Mouse (Mus musculus) adipocyte (in vitro differentiated cells): Measurements from ENCODE around the gene Pnmal1.

Experiments
- DNase-seq: peaks from one replicate; pipeline ENCODE4 v3.0.0-alpha.2; 2016; ENCODE audit warnings: low spot score

Pnmal1 gene

DNA sequence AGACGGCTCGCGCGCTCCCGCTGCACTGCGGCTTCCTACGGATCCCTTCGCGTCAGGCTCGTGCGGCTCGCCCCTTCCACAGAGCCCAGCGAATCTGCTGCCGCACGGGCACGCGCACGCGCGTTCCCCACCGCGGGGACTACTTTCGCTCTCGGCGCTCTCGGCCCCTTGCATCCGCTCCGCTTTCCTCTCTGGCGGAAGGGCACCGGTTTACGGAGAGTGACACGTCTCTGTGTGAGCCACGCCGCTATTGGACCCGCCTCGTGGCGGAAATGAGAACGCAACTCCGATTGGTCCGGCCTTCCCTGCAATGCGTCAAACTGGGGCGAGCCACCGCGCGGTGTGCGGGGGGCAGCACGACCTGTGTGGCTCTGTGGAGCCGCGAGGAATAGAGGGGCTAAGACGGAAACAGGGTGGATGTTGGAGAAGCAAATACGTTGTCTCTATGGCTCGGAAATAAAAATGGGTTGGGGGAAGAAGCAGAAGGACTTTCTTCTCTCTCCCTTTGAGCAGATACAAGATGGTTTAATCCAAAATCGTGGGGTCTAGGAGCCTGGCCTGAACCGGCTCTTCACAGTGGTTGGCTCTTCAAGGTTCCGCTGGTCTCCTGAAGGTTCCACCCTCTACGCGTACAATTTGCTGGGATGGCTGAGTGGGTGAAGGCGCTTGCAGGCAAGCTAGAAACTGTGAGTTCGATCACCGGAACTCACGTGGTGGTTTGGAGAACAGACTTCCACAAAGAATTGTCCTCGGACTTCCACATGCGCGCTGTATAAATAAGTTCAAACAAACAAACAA, 35.2 kb upstream of the Pnmal1 start, which contains the start of gene Calm3:
Calm3 (minus strand) TSS at position 78 of the 798 bp plus-strand sequence.
- DNase-seq: peak; percentile 97

DNA sequence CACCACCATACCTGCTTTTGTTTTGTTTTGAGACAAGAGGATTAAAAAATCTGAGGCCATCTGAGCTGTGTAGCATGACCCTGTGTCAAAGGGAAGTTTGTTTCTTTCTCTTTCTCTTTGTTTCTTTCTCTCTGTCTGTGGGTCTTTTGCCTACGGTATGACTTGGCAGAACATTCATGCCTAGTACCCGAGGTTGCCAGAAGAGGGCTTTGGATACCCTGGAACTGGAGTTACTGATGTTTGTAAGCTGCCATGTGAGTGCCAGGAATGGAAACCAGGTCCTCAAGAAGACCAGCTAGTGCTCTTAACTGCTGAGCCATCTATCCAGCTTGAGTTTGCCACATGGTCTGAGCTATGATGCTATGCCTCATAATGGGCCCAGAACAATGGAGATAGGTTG, 31.1 kb upstream of the Pnmal1 start:
- peak; percentile 13 for DNase-seq

DNA sequence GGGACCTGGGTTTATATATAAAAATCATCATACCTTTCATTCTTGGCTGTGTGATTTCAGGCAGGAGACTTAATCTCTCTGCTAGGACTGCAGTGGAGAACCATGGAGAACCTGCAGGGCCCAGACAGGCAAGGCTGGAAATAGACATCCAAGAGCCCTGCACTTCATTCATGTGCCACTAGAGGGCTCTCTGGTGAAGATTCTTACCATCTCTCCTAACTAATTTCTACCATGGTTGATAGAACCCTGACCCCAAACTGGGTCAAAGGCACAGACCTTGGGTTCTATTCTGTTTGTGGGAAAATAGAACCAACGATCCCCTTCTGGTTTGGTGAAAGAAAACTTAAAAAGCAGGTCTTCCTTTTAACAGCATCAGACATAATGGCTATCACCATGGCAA, 28.6 kb upstream of the Pnmal1 start:
- peak; percentile 69 for DNase-seq

- peak; percentile 88 for DNase-seq
Observed at GRCm38 (mm10) chr7:16931968-16932627, 27.4 kb upstream of the Pnmal1 start.

GRCm38 (mm10) chr7:16932704-16933577, 26.5 kb upstream of the Pnmal1 start:
- peak; percentile 28 for DNase-seq

- DNase-seq: no peak
Observed at GRCm38 (mm10) chr7:16937312-16937711, 22.2 kb upstream of the Pnmal1 start.

DNA sequence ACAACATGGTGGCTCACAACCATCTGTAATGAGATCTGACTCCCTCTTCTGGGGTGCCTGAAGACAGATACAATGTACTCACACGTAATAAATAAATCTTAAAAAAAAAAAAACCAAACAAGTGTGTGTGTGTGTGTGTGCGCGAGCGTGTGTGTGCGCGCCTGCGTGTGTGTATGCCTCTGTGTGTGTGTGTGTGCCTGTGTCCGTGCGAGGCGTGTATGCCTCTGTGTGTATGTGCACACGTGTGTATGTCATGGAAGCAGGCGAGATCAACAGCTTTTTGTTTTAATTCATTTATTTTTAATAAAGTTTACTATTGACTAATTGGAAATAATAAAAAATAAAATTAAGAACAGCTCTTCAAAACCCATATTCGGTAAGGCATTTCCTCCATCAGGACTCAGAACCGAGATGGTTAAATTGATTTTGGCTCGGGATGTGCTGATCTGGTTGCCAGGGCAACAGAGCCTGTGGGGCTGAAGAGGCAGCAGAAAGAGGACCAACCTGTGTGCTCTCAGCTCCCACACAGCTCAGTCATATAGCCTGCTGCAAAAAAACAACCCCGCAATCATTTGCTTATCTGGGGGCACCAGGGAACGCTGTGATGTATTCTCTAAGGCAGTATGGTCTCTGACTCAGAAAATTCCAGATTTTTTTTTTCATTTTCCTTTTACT, 21.2 kb upstream of the Pnmal1 start:
- DNase-seq: no peak

DNA sequence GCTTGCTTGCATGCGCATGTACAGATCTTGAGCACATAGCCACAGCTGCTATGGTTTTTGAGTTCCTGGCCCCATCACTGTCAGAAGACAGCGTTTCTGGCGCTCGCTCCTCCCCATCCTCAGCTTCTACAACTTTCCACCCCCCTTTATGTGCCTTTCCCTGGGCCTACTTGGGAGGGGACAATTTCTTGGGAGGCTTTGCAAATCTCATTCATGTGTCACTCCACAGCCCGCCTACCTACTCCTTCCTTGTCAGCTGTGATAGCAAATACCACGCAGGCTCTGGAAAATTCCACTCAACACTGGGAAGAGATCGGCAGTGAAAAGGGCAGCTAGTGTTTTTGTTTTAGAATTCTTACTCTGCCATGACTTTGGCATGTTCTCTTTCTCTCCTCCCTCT, 19.2 kb upstream of the Pnmal1 start:
- DNase-seq: no peak

DNA sequence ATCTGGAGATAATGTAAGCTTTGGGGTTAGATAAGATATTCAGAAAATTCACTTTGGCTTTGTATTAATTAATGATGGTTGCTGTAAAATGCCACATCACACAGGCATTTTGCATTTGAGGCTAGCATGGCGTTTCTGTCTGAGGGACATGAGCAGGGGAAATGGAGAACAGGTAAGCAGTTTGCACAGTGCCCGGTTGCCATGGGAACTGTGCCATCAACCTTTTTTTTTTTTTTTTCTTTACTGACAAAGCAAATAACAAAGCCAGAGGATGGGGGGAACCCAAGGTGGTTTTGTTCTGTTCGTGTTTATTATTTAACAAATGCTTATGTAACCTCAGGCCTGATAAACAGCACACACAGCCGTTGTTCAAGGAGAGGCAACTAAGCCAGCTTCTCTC, 16.6 kb upstream of the Pnmal1 start:
- DNase-seq: no peak

DNA sequence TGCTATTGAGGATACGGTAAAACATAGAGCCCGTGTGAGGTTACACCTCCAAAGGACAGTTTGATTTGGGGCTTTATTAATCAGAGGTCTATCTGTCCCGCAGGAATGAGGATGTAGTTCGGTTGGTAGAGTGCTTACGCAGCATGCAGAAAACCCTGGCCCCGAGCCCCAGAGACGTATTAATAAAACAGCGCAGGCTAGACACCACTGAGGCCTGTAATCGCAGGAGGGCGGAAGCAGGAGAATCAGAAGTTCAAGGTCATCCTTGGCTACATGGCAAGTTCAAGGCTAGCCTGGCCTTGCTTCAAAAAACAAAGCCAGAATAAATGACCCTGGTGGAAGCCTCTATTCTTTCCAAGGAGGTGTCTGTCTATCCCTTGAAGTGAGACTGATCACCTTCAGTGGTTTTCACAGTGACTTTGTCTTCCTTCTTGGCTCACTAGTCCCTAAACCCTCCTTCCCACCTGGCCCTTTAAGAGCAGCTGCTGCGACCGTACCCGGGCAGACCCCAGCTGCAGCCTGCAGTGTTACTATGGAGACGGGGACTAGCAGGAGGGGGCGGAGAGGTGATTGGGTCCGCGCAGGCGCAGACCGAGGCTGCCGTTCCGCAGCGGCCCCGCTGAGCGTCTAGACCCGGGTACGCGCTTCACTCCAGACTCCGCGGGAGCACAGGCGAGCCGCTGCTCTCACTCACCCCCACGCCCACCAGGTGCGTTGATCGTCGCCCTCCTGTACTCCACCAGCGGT, 15.2 kb upstream of the Pnmal1 start, which contains the start of gene Pnmal2:
Pnmal2 (plus strand) TSS at position 622 of the 747 bp plus-strand sequence.
- no peak for DNase-seq

- no peak for DNase-seq
Observed at GRCm38 (mm10) chr7:16944808-16945315, 14.6 kb upstream of the Pnmal1 start.

- no peak for DNase-seq
Observed at GRCm38 (mm10) chr7:16945419-16945818, 14.1 kb upstream of the Pnmal1 start.

GRCm38 (mm10) chr7:16946441-16947348, 12.8 kb upstream of the Pnmal1 start:
- DNase-seq: no peak

GRCm38 (mm10) chr7:16947349-16947895, 12.1 kb upstream of the Pnmal1 start:
- DNase-seq: no peak

DNA sequence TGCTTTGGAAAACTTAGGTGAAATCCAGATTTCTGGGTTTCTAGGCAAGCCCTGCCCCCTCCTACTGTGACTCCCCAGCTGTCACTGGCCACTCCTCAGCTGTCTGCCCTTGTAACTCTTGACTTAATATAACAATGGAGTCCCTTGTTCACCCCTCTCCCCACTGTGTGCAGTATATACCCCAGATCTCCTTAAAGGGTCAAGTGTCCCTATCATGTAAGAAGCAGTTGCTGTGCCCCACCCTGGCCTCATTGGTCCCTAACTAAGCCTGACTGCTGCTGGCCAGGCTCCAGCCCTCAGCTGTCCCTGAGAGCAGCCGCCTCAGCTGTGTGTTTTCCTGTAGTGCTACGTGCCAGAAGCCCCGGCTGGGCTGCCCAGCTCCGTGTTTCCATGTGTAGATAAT, 11.5 kb upstream of the Pnmal1 start:
- no peak for DNase-seq

- no peak for DNase-seq
Observed at GRCm38 (mm10) chr7:16948923-16949458, 10.5 kb upstream of the Pnmal1 start.

DNA sequence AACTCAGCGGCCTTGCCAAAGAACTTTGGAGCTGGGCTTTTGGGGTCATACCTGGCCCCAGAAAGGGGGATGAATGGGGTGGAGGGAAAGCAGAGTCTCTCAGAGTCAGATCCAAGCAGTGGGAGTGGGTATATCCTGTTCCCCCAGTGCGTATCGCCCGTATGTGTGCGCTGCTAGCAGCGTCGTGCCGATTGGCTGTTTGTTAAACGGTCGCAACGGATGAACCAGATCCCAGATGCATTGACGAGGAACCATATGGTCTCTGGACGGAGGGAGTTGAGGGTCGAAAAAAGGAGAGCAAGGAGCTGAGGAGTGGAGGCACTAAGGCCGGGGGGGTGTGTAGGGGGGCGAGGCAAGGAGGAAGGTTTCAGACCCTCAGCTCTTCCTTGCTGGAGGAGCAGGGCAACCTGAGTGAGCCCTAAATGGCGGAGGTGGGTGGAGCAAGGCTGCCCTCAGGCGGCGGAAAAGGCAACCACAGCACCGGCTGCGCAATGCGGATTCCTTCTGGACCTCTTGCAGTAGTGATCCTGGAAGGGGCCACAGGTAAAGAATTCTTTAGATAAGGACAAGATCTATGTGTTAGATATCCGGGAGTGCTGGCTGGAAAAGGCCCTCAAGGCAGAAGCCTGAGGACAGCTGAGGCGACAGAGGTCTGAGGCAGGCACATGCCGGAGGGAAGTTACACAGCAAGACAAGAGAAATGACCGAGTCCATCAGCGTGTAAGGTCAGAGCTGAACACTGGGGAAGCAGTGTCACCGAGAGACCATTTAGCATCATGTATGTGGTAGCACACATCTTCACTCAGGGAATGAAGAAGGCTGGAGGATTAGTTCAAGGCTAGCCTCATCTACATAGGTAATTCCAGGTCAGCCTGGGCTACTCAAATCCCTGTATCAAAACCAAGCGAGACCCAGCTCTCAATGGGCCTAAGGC, 9.3 kb upstream of the Pnmal1 start:
- DNase-seq: peak; percentile 21
